Mouse (Mus musculus): ENCODE measurements around the gene Stk11.

DNA sequence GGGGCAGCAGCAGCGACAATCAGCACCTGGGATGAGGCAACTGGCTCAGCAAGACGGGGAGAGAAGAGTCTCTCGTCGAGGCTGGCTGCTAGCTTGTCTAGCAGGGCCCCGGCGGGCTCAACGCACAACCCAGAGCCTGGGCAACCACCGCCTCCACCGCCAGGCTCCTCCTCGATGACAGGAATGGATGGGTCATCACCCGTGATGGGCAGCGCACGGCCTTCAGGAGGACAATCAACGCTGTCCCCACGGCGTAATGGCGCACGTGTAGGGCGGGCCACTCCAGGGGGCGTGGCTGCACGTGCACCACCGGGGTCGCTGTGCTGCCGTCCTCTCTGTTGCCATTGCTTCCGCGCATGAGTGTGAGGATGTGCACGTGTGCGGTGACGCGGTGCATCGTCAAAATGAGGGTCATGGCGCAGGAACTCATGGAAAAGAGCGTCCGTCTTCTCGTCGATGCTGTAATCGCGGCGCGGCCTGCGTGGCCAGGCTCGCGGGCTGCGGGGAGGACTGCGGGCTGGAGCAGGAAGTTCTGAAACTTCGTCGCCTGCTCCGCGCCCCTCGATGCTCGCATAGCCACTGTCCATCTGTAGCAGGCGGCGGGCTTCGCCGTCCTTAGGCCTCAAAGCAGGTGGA is 15.8 kb downstream of the Stk11 start:
- TF ChIP-seq POLR2A (IDR thresholded peaks at IDR 0.05; ENCODE audit: low read depth, low read length) (no peak), CTCF (IDR thresholded peaks at IDR 0.05; ENCODE audit: extremely low read depth, insufficient read length, insufficient replicate concordance, low read depth, low read length) (no peak)
